Mouse (Mus musculus) testis, adult 2 months (tissue): ENCODE results near the gene Rhod.

ENCODE experiments used
- CTCF ChIP-seq: fragments of 200-500 bp; IDR thresholded peaks from 2 replicates; pipeline ENCODE4 v1.5.1; 2012; ENCODE audit warnings: low read depth, mild to moderate bottlenecking, inconsistent platforms, low read length, moderate library complexity; ENCODE audit not compliant: control insufficient read depth, insufficient read depth, insufficient replicate concordance
- POLR2A ChIP-seq: fragments of 200-500 bp; IDR thresholded peaks from 2 replicates; pipeline ENCODE4 v1.6.1; 2012; ENCODE audit warnings: low read depth, mild to moderate bottlenecking, inconsistent platforms, low read length, moderate library complexity; ENCODE audit not compliant: control insufficient read depth

DNA sequence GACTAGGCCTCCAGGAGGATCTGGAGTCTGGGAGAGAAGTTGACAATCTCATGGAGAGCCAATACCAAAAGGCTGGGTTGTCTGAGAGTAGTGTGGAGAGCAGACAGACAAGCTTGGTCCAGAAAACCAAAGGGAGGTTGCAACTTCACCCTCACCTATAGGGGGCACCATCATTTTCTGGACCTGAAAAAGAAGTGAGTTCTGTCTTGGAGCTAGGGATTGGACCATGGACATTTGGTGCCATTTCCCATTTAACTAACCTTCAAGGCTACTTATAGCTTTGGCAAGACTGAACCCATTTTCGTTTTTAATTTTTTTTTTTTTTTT is 38.9 kb upstream of the Rhod start:
- TF ChIP-seq CTCF (no peak), POLR2A (no peak)
